Mouse (Mus musculus) right cerebral cortex, adult 18-20 months (tissue): ENCODE data around the gene Itgb3.
"Not testable (repeated sequence)": the region's sequence is repeated elsewhere in the genome, so short reads cannot be mapped to it uniquely, and the experiment has no call there.

ENCODE experiments used
- DNase-seq: peaks from one replicate; pipeline ENCODE4 v3.0.0; 2022; ENCODE audit warnings: mixed read lengths

Itgb3 gene

GRCm38 (mm10) chr11:104607491-104608245 lies at the start of gene Itgb3:
Gene Itgb3 (plus strand): TSS chr11:104608000.
- peak; percentile 48 for DNase-seq

- DNase-seq, result no peak
Observed at GRCm38 (mm10) chr11:104558065-104558464, 49.7 kb upstream of the Itgb3 start.

DNA sequence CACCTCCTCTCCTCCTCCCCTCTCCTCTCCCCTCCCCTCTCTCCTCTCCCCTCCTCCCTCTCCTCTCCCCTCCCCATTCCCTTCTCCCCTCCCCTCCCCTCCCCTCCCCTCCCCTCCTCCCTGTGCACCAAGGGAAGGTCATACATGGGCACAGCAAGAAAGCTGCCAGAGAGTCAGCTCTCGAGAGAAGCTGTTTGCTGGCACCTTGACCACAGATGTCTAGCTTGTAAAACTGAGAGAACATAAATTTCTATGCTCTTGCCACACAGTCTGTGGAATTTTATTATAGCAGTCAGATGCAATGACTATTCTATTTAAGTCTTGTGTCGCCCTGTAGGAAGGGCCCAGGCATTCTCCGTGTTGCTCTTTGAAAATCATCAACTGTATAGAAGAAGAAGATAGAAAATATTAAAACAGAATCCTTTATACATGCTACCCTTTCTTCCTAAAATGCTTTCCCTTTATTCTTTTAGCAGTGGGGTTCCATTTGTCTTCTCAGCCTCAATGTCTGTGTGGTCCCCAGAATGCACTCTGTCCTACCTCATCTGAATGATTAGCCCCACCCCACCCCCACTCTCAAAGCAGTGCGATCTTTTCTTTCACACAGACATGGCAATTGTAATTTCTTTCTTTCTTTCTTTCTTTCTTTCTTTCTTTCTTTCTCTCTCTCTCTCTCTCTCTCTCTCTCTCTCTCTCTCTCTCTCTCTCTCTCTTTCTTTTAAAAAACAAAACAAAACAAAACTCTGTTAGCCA lies 49.0 kb upstream of the Itgb3 start:
- DNase-seq, result no peak

GRCm38 (mm10) chr11:104560971-104561370 lies 46.8 kb upstream of the Itgb3 start:
- no peak for DNase-seq

DNA sequence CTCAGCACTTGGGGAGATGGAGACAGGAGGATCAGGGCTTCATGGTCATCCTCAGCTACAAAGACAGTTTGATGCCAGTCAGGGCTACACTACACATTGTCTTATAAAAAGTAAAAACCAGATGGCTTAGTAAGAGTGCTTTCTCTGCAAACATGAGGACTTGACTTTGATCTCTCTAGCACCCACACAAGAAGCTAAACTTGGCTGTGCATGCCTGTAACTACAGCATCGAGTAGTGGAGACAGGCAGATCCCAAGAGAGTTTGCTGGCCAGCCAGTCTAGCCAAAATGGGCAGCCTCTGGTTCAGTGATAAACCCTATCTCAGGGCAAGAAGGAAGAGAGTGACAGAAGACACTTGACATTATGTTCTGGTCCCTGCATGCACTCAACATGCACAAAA lies 44.3 kb upstream of the Itgb3 start:
- DNase-seq, result peak; percentile 48

- DNase-seq, result no peak
Observed at GRCm38 (mm10) chr11:104565172-104565571, 42.6 kb upstream of the Itgb3 start.

GRCm38 (mm10) chr11:104566097-104566496 lies 41.7 kb upstream of the Itgb3 start:
- DNase-seq, result no peak

DNA sequence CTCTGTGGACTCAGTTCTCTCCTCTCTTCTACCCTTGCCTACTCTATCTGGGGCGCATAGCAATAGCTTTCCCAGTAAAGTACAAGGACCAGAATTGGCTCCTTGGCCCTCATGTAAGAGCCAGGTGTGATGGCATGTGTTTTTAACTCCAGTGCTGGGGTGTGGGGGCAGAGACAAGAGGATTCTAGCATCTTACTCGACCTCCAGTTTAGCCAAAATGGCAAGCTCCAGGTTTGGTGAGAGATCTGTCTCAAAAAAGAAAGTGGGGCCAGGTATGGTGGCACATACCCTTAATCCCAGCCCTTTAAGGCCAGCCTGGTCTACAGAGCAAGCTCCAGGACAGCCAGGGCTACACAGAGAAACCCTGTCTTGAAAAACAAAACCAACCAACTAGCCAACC lies 41.0 kb upstream of the Itgb3 start:
- DNase-seq, result no peak

DNA sequence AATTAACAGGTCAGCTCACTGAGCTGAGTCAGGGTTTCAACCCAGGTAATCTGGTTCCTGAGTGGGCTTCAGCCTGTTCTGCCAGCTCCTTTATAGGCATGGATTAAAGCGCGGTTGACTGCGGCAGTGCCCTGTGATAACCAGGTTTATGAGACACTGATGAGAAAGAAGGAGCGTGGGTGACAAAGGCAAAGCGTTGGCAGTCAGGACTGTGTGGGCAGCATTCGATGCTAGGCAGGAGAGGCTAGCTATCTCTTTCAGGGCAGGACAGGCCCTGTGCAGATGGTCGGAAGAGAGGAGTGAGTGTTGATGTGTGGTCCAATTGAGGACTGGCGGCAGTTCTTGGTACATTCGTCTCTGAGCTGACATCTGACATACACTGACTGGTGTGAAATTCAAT lies 40.1 kb upstream of the Itgb3 start:
- no peak for DNase-seq

DNA sequence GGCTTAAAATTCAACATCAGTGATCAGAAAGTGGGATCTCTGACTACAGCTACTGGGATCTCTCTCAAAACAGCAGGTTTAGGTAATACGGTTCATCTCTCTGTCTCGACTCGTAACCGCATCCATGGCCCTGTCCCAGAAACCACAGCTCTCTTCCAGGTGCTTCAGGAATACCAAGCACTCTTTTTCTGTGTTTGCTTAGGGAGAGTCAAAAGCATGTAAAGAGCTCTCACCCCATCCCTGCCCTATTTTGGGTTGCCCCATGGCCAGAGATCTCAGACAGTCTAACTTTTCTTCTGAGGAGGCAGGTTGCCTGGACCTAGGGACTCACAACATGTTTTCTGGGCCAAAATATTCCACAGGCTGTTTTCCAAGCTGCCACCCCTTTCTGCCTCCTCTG lies 39.5 kb upstream of the Itgb3 start:
- no peak for DNase-seq

DNA sequence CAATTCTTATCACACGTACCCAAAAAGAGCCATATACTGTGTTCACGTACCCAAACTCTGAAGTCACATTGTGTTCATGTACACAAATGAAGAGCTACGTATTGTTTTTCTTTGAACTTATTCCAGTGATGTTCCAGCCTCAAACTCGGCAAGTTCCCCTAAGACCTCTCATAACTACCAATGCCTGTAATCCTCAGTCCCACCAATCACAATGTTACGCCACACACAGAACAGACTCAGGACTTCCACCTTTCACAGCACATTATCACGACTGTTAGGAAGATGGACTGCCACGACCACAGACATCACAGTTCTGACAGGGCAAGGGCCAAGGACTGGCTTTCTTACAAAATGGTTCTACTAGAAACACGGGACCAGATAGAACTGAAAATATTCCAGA lies 37.3 kb upstream of the Itgb3 start:
- DNase-seq, result not testable (repeated sequence)

DNA sequence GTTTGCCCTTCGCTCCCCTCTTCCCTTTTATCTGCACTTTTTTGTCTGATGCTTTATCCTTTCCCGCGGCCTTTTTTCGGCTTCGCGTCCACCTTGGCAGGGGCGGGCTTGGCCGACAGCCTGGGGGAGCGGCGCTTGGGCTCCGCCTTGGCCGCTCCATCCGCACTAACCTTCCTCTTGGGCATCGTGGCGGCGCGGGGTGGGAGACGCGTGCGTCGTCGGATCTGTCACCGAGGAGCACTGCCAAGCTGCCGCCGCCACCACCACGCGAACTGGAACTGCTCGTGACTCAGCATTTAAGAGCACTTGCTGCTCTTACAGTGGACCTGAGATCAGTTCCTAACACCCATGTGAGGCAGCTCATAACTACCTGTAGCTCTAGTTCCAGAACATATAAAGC lies 36.4 kb upstream of the Itgb3 start:
- peak; percentile 62 for DNase-seq

- DNase-seq, result no peak
Observed at GRCm38 (mm10) chr11:104572091-104572490, 35.7 kb upstream of the Itgb3 start.

DNA sequence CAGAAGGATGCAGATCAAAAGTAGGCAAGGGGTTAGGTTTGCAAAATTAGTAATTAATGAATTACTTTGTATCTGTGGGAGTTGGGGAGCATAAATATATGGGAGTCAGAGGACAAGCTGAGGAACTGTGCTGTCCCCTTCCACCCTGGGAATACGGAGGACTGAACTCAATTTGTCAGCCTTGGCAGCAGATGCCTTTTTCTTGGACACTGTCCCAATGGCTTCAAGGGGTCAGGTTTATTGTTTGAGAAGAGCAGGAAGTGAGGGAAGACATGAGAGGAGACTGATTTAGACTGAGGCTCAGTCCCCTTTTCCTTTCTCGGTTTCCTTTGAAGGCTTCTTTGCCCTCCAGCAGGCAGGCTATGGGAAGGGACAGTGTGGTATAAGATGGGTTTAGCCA lies 35.2 kb upstream of the Itgb3 start:
- no peak for DNase-seq

DNA sequence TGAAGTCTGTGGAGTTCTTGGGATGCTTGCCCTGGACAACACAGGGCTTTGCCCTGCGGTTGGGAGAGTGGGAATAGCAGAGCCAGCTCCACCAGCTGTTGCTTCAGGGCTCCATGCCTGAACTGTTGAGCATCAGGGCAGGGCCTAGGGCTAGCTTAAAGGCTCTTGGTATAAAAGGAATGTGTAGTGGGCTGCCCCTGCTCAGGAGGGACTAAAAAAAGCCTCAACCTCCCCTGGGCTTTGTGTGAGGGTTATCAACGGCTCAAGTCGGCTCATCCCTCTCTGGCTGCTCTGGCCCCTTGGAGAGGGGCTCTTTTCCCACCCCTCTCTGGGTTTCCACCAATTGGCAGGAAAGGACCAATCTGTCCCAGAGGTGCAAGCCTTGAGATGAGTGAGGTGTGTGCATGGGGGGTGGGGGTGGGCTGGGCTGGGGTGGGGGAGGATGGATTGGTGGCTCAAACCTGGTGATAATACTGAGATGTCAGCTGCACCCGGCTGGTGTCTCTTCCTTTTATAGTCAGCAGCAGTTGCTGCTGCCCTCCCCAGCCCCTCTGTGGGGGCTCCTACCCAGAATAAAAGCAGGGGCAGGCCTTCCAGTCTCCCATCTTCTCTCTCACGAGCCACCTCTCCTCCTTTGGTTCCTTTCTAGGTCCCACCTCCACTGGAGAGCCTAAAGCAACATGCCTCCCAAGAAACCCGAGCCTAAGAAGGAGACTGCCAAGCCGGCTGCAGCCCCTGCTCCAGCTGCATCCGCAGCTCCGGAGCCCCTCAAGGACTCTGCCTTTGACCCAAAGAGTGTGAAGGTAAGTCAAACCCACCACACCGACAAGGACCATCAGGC lies 30.8 kb upstream of the Itgb3 start:
- no peak for DNase-seq

DNA sequence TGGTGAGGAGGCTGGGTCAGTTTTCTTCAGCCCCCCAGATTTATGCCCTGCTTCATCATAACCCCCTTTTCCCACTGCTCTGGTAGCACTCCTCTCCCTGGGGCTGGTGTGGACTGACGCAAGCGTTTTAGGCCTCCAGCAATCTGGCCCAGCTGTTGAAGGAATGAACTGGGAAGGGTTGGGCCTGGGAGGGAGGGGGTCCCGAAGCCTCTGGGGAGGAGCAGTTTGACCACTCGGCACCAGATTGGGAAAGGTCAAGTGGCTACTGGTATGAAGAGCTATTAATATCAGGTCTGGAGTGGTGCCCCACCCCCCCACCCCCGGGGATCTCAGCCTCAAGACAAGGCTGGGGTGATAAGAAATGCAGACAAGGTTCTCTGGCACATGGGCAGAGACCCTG lies 29.7 kb upstream of the Itgb3 start:
- DNase-seq, result no peak

- DNase-seq, result no peak
Observed at GRCm38 (mm10) chr11:104579084-104579483, 28.7 kb upstream of the Itgb3 start.

DNA sequence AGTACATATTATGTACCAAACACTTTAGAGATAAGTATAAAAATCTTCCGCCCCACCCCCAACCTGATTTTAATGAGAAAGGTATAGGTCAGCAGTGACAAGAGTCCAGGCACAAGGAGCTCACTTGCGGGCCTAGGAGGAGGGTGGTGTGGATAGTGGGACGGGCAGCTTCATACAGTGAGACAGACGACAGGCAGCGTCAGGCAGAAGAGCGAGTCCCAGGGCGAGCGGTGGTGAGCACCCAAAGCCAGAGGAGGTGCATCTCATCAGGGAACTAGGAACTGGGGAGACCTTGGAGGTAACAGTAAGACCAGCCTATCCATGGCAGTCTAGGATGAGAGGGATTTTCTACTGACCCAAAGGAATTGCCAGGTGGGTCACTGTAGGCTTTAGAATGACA lies 28.2 kb upstream of the Itgb3 start:
- no peak for DNase-seq

DNA sequence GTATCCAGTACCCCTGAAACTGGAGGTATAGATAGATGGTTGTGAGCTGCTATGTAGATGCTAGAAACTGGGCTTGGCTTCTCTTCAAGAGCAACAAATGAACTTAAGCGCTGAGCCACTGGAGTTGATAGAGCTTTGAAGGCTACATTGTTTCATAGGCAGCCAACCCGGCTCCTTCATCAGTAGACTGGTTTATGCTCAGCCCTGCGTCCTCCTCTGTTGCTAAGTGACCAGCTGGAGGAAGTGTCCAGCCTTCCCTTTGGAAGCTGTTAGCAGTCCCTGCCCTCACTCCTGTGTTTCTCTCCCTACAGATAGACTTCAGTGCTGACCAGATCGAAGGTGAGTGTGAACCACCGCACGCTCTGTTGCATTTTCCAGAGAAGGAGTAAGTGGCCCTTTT lies 27.7 kb upstream of the Itgb3 start:
- DNase-seq, result no peak

DNA sequence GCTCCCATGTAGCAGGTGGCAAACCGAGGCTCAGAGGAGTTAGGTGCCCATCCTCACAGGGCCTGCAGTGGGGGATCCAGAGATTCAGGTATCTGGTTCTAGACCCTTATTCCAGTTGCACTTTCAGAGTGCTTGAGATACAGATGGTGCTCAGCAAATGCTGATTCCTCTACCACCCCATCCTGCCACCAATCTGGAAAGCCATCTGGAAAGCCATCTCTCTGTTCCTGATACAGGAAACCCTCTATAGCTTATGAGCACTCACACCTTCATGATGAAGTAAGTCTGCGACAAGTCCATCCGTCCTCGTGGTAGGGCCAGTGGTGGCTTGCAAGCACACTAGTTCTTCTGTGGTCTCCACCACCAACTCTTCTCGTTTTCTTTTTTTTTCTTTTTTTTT lies 27.2 kb upstream of the Itgb3 start:
- no peak for DNase-seq

GRCm38 (mm10) chr11:104581446-104582307 lies 26.1 kb upstream of the Itgb3 start:
- no peak for DNase-seq

DNA sequence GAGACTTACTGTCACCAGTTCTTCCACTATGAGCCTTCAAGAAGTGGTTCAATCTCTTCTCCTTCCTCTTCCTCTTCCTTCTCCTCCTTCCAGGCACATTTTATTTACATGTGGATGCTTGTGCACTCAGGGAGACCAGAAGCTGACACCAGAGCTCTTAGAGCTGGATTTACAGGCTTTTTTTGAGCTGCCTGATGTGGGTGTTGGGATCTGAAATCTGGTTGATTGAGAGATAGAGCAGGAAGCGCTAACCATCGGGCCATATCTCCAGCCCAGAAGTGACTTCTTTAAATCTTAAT lies 25.5 kb upstream of the Itgb3 start:
- no peak for DNase-seq
